Mouse (Mus musculus): ENCODE measurements around the gene Nr1d2. TPM values are rescaled to one million over a fixed set of nuclear protein-coding genes. Genes with fewer than 3 reads are reported as not detected.
"Not testable (repeated sequence)": the region's sequence is repeated elsewhere in the genome, so short reads cannot be mapped to it uniquely, and the experiment has no call there.

The Nr1d2 gene
- 4.0 and 4.1 TPM in 2 replicates for polyA plus RNA-seq (2016; fragmentation: Nextera tagmentation; extraction: Ambion mirVana)

- H3K27me3 ChIP-seq (ENCODE audit: low read depth, poor library complexity, severe bottlenecking): no peaks in the 10 kb centered on the region
- H3K4me1 ChIP-seq: peaks cover 28% of the 10 kb centered on the region
- DNase-seq (ENCODE audit: low spot score): peak; percentile 99
- H3K36me3 ChIP-seq: no peaks in the 10 kb centered on the region
- H3K27ac ChIP-seq (replicated peaks): peak within 1 kb of the TSS; percentile 84
- peak within 1 kb of the TSS; percentile 84 for H3K4me3 ChIP-seq
- H3K9me3 ChIP-seq (replicated peaks): peaks cover 5% of the 10 kb centered on the region; the same call in 1 of the 2 replicates
- under 1% methylated on average over 65 of the region's 66 CpGs for WGBS
Measured at GRCm38 (mm10) chr14:18238750-18239731, at the start of gene Nr1d2. Gene Nr1d2 (minus strand): TSS chr14:18239127.

GRCm38 (mm10) chr14:18287391-18287790 lies 48.5 kb upstream of the Nr1d2 start:
- DNase-seq (ENCODE audit: low spot score): no peak
- no peak overlapping the region for H3K27ac ChIP-seq (replicated peaks)
- no peaks in the 10 kb centered on the region for H3K4me1 ChIP-seq
- no peak overlapping the region for H3K4me3 ChIP-seq
- H3K36me3 ChIP-seq: peaks cover 23% of the 10 kb centered on the region
- H3K9me3 ChIP-seq (replicated peaks): no peaks in the 10 kb centered on the region
- 82% methylated on average over 2 of the region's 2 CpGs for WGBS
- no peaks in the 10 kb centered on the region for H3K27me3 ChIP-seq (ENCODE audit: low read depth, poor library complexity, severe bottlenecking)

- Histone ChIP-seq H3K27me3 (ENCODE audit: low read depth, poor library complexity, severe bottlenecking) (no peaks in the 10 kb centered on the region), H3K4me3 (no peak overlapping the region), H3K27ac (replicated peaks) (no peak overlapping the region), H3K9me3 (replicated peaks) (no peaks in the 10 kb centered on the region), H3K4me1 (no peaks in the 10 kb centered on the region), H3K36me3 (peaks cover 32% of the 10 kb centered on the region)
- no peak for DNase-seq (ENCODE audit: low spot score)
- 90% methylated on average over 2 of the region's 2 CpGs for WGBS
Measured at GRCm38 (mm10) chr14:18286441-18286840, 47.5 kb upstream of the Nr1d2 start.

GRCm38 (mm10) chr14:18285476-18285875 lies 46.5 kb upstream of the Nr1d2 start:
- DNase-seq (ENCODE audit: low spot score): no peak
- Histone ChIP-seq H3K4me1 (no peaks in the 10 kb centered on the region), H3K4me3 (no peak overlapping the region), H3K9me3 (replicated peaks) (no peaks in the 10 kb centered on the region), H3K27me3 (ENCODE audit: low read depth, poor library complexity, severe bottlenecking) (no peaks in the 10 kb centered on the region), H3K36me3 (peaks cover 41% of the 10 kb centered on the region), H3K27ac (replicated peaks) (no peak overlapping the region)
- WGBS: 95% methylated on average over 3 of the region's 3 CpGs

- Histone ChIP-seq H3K9me3 (replicated peaks) (no peaks in the 10 kb centered on the region), H3K36me3 (peaks cover 49% of the 10 kb centered on the region), H3K4me3 (no peak overlapping the region), H3K27ac (replicated peaks) (no peak overlapping the region), H3K27me3 (ENCODE audit: low read depth, poor library complexity, severe bottlenecking) (no peaks in the 10 kb centered on the region), H3K4me1 (no peaks in the 10 kb centered on the region)
- DNase-seq (ENCODE audit: low spot score): no peak
- WGBS: 91% methylated on average over 2 of the region's 2 CpGs
Measured at GRCm38 (mm10) chr14:18284581-18284980, 45.7 kb upstream of the Nr1d2 start.

- DNase-seq (ENCODE audit: low spot score): no peak
- WGBS: 90% methylated on average over 5 of the region's 5 CpGs
Measured at GRCm38 (mm10) chr14:18280375-18280774, 41.4 kb upstream of the Nr1d2 start.

GRCm38 (mm10) chr14:18274526-18274925 lies 35.6 kb upstream of the Nr1d2 start:
- peaks cover 11% of the 10 kb centered on the region for H3K4me1 ChIP-seq
- 82% methylated on average over 1 of the region's 1 CpGs for WGBS

More at GRCm38 (mm10) chr14:18280375-18280774, 41.4 kb upstream of the Nr1d2 start:
- no peaks in the 10 kb centered on the region for H3K9me3 ChIP-seq (replicated peaks)
- no peaks in the 10 kb centered on the region for H3K27me3 ChIP-seq (ENCODE audit: low read depth, poor library complexity, severe bottlenecking)
- H3K36me3 ChIP-seq: peaks cover 85% of the 10 kb centered on the region
- H3K4me3 ChIP-seq: no peak overlapping the region
- H3K4me1 ChIP-seq: no peaks in the 10 kb centered on the region
- H3K27ac ChIP-seq (replicated peaks): no peak overlapping the region

GRCm38 (mm10) chr14:18271666-18272065 lies 32.7 kb upstream of the Nr1d2 start:
- Histone ChIP-seq H3K27ac (replicated peaks) (no peak overlapping the region; the same call in 1 of the 2 replicates), H3K9me3 (replicated peaks) (no peaks in the 10 kb centered on the region), H3K27me3 (ENCODE audit: low read depth, poor library complexity, severe bottlenecking) (no peaks in the 10 kb centered on the region), H3K4me1 (peaks cover 18% of the 10 kb centered on the region), H3K36me3 (peaks cover 38% of the 10 kb centered on the region), H3K4me3 (peak overlapping the region; percentile 78)
- 11% methylated on average over 7 of the region's 7 CpGs for WGBS
- no peak for DNase-seq (ENCODE audit: low spot score)

More at GRCm38 (mm10) chr14:18274526-18274925, 35.6 kb upstream of the Nr1d2 start:
- no peak for DNase-seq (ENCODE audit: low spot score)
- Histone ChIP-seq H3K9me3 (replicated peaks) (no peaks in the 10 kb centered on the region), H3K27ac (replicated peaks) (no peak overlapping the region), H3K27me3 (ENCODE audit: low read depth, poor library complexity, severe bottlenecking) (no peaks in the 10 kb centered on the region), H3K4me3 (no peak overlapping the region), H3K36me3 (peaks cover 40% of the 10 kb centered on the region)

- Histone ChIP-seq H3K4me3 (peak within 1 kb of the TSS; percentile 78), H3K9me3 (replicated peaks) (no peaks in the 10 kb centered on the region), H3K27ac (replicated peaks) (peak within 1 kb of the TSS; percentile 99), H3K36me3 (peaks cover 41% of the 10 kb centered on the region), H3K4me1 (peaks cover 18% of the 10 kb centered on the region), H3K27me3 (ENCODE audit: low read depth, poor library complexity, severe bottlenecking) (no peaks in the 10 kb centered on the region)
- DNase-seq (ENCODE audit: low spot score): peak; percentile 99
- under 1% methylated on average over 77 of the region's 78 CpGs for WGBS
Measured at GRCm38 (mm10) chr14:18270529-18271441, 31.9 kb upstream of the Nr1d2 start, which contains the start of the genes Nkiras1 and Rpl15. Gene Nkiras1 (plus strand): TSS chr14:18271136. Gene Rpl15 (minus strand): TSS chr14:18271391.

GRCm38 (mm10) chr14:18269947-18270528 lies 31.1 kb upstream of the Nr1d2 start:
- Histone ChIP-seq H3K27ac (replicated peaks) (peak overlapping the region; percentile 99), H3K4me3 (peak overlapping the region; percentile 78), H3K36me3 (peaks cover 44% of the 10 kb centered on the region), H3K4me1 (peaks cover 18% of the 10 kb centered on the region)
- under 1% methylated on average over 24 of the region's 24 CpGs for WGBS
- not testable (repeated sequence) for H3K27me3 ChIP-seq (ENCODE audit: low read depth, poor library complexity, severe bottlenecking); H3K9me3 ChIP-seq (replicated peaks); DNase-seq (ENCODE audit: low spot score)

GRCm38 (mm10) chr14:18263427-18263826 lies 24.5 kb upstream of the Nr1d2 start:
- Histone ChIP-seq H3K27ac (replicated peaks) (no peak overlapping the region), H3K4me3 (no peak overlapping the region), H3K27me3 (ENCODE audit: low read depth, poor library complexity, severe bottlenecking) (no peaks in the 10 kb centered on the region), H3K4me1 (no peaks in the 10 kb centered on the region), H3K9me3 (replicated peaks) (peaks cover 5% of the 10 kb centered on the region; the same call in 1 of the 2 replicates), H3K36me3 (peaks cover 55% of the 10 kb centered on the region)
- DNase-seq (ENCODE audit: low spot score): no peak
- 83% methylated on average over 4 of the region's 4 CpGs for WGBS

GRCm38 (mm10) chr14:18261203-18261602 lies 22.3 kb upstream of the Nr1d2 start:
- Histone ChIP-seq H3K4me1 (no peaks in the 10 kb centered on the region), H3K27ac (replicated peaks) (no peak overlapping the region), H3K27me3 (ENCODE audit: low read depth, poor library complexity, severe bottlenecking) (no peaks in the 10 kb centered on the region), H3K4me3 (no peak overlapping the region), H3K36me3 (peaks cover 32% of the 10 kb centered on the region), H3K9me3 (replicated peaks) (peaks cover 5% of the 10 kb centered on the region; the same call in 1 of the 2 replicates)
- no peak for DNase-seq (ENCODE audit: low spot score)
- WGBS: 87% methylated on average over 3 of the region's 3 CpGs

Measured in midbrain, embryonic 10.5 days (tissue).